ENCODE assay signal across 10 mouse cellular contexts in genomic region chr9:62540736-62541135, GRCm38 (mm10). TPM values are rescaled to one million over a fixed set of nuclear protein-coding genes. Genes with fewer than 3 reads are reported as not detected.
DNase-seq lines count a peak whose midpoint lies in the region; ATAC-seq lines count a peak whose summit lies in the region.
"Had no signal": no experiment of that assay in that cellular context is flagged by ENCODE, and none has a peak within 500 bp of the region (broad histone marks: within the 10 kb centered on the region; RNA-seq: fewer than 3 reads in every experiment).

No protein-coding gene starts in this region.

- WGBS in neural tube, embryonic 11.5 days = 60% methylated on average over 7 of the region's 10 CpGs
- 16% methylated on average over 10 of the region's 10 CpGs for WGBS in forebrain, embryonic 14.5 days
- WGBS in heart, embryonic 10.5 days = 65% methylated on average over 10 of the region's 10 CpGs

- H3K9me3 ChIP-seq in neural tube, embryonic 11.5 days (ENCODE audit: control insufficient read depth, low read length) = no peaks in the 10 kb centered on the region
- no peaks in the 10 kb centered on the region for H3K9me3 ChIP-seq in forebrain, embryonic 14.5 days (replicated peaks; ENCODE audit: control insufficient read depth, low read length)
- no peaks in the 10 kb centered on the region for H3K9me3 ChIP-seq in heart, embryonic 10.5 days
- H3K9me3 ChIP-seq: heart, embryonic 13.5 days; megakaryocyte, embryonic 14.5 days had no signal

- DNase-seq in neural tube, embryonic 11.5 days (ENCODE audit: low spot score) = peak; percentile 42
- DNase-seq in neural tube, embryonic 10.5 days (ENCODE audit: extremely low spot score, low spot score) = no peak
- DNase-seq in forebrain, embryonic 14.5 days (ENCODE audit: low spot score) = peak; percentile 92
- DNase-seq in left cerebral cortex, postnatal 14 days (ENCODE audit: low spot score in 2 of 2) = peak; percentile 82 to 86
- DNase-seq in right cerebral cortex, postnatal 10 days (ENCODE audit: low spot score in 2 of 2) = peak; percentile 92 to 95
- no peak for DNase-seq in ovary, postnatal 10 days (ENCODE audit: low spot score)
- no peak for DNase-seq in heart, embryonic 10.5 days (ENCODE audit: low spot score)
- DNase-seq in heart, adult 8-10 months (ENCODE audit: low spot score) = no peak

- H3K4me1 ChIP-seq in neural tube, embryonic 11.5 days (ENCODE audit: control insufficient read depth, insufficient read depth, low read length) = peaks cover 16% of the 10 kb centered on the region
- H3K4me1 ChIP-seq in forebrain, embryonic 14.5 days (ENCODE audit: control insufficient read depth, insufficient read depth, low read length) = peaks cover 52% of the 10 kb centered on the region
- H3K4me1 ChIP-seq in heart, embryonic 10.5 days = peaks cover 18% of the 10 kb centered on the region

- no peak for ATAC-seq in neural tube, embryonic 11.5 days (ENCODE audit: insufficient read depth, low FRiP score, low TSS enrichment)
- peak; percentile 71 for ATAC-seq in forebrain, embryonic 14.5 days

- H3K4me3 ChIP-seq in neural tube, embryonic 11.5 days (ENCODE audit: low read depth, low read length) = no peak overlapping the region
- H3K4me3 ChIP-seq in forebrain, embryonic 14.5 days (ENCODE audit: low read depth, low read length) = no peak overlapping the region
- no peak overlapping the region for H3K4me3 ChIP-seq in heart, embryonic 10.5 days
- H3K4me3 ChIP-seq: heart, embryonic 13.5 days had no signal

- H3K36me3 ChIP-seq in neural tube, embryonic 11.5 days (ENCODE audit: control insufficient read depth, insufficient read depth, low read length) = no peaks in the 10 kb centered on the region
- H3K36me3 ChIP-seq in forebrain, embryonic 14.5 days (ENCODE audit: control insufficient read depth, insufficient read depth, low read length) = no peaks in the 10 kb centered on the region
- no peaks in the 10 kb centered on the region for H3K36me3 ChIP-seq in heart, embryonic 10.5 days
- H3K36me3 ChIP-seq: heart, embryonic 13.5 days had no signal

- H3K27ac ChIP-seq in neural tube, embryonic 11.5 days (ENCODE audit: low read depth, low read length) = no peak overlapping the region
- peak overlapping the region; percentile 95 for H3K27ac ChIP-seq in forebrain, embryonic 14.5 days (ENCODE audit: low read depth, low read length)
- no peak overlapping the region for H3K27ac ChIP-seq in heart, embryonic 10.5 days
- H3K27ac ChIP-seq: heart, embryonic 13.5 days had no signal

- H3K9ac ChIP-seq in neural tube, embryonic 11.5 days (ENCODE audit: low read length) = no peak overlapping the region
- H3K9ac ChIP-seq in forebrain, embryonic 14.5 days (ENCODE audit: low read length) = peak overlapping the region; percentile 40; the same call in 1 of the 2 replicates
- H3K9ac ChIP-seq: heart, embryonic 13.5 days had no signal

- H3K4me2 ChIP-seq in neural tube, embryonic 11.5 days (ENCODE audit: low read depth) = no peak overlapping the region
- 0 out of 2 replicates have a peak overlapping the region, but pooled peaks have one; percentile 17 for H3K4me2 ChIP-seq in forebrain, embryonic 14.5 days (ENCODE audit: low read length)
- H3K4me2 ChIP-seq: heart, embryonic 13.5 days had no signal

- intact Hi-C loops in left cerebral cortex, postnatal 14 days (cut with DNase I) = no loop called here

- no peaks in the 10 kb centered on the region for H3K27me3 ChIP-seq in neural tube, embryonic 11.5 days (ENCODE audit: control insufficient read depth, insufficient read depth, low read length)
- H3K27me3 ChIP-seq in forebrain, embryonic 14.5 days (replicated peaks; ENCODE audit: control insufficient read depth, insufficient read depth, low read length) = no peaks in the 10 kb centered on the region
- peaks cover 78% of the 10 kb centered on the region for H3K27me3 ChIP-seq in heart, embryonic 10.5 days (ENCODE audit: insufficient read depth, poor library complexity, severe bottlenecking)

RNA-seq across cellular contexts. Expression of gene Coro2b, which starts 3.9 kb away (rescaled TPM):
- polyA plus RNA-seq in neural tube, embryonic 11.5 days (2014; fragmentation: Nextera tagmentation; extraction: Ambion mirVana) = 23.7 and 24.5 TPM in 2 replicates
- 29.0 and 33.2 TPM in 2 replicates for polyA plus RNA-seq in forebrain, embryonic 14.5 days (2014; fragmentation: Nextera tagmentation; extraction: Ambion mirVana)
- total RNA-seq in left cerebral cortex, postnatal 14 days (2021) = 100 to 1,000 TPM; 142 to 155 TPM
- 6.0 and 6.3 TPM in 2 replicates for polyA plus RNA-seq in heart, embryonic 10.5 days (2016; fragmentation: Nextera tagmentation; extraction: Ambion mirVana)
- 10 to 100 TPM in 2 of 4 experiments, 1 to 10 TPM in 2; 8.6 to 12.9 (median 10.1) TPM for total RNA-seq in heart, adult 8-10 months (2022)

Comparison
In these comparisons a context has a peak if more than half of its experiments do, and no peak if none do; other contexts are left out.
1. DNase-seq: peak in neural tube, embryonic 11.5 days (single experiment), forebrain, embryonic 14.5 days (single experiment), left cerebral cortex, postnatal 14 days (2 of 2) and right cerebral cortex, postnatal 10 days (2 of 2); none in neural tube, embryonic 10.5 days (single experiment), ovary, postnatal 10 days (single experiment), heart, embryonic 10.5 days (single experiment) and heart, adult 8-10 months (single experiment).